Mouse (Mus musculus): ENCODE measurements around the gene Igfbpl1. TPM values are rescaled to one million over a fixed set of nuclear protein-coding genes. Genes with fewer than 3 reads are reported as not detected.

Igfbpl1 gene
- polyA plus RNA-seq, 1 experiment, result not detected

GRCm38 (mm10) chr4:45829907-45830759 is 3.4 kb upstream of the Igfbpl1 start:
- no peak for TF ChIP-seq GATA1 (IDR thresholded peaks at IDR 0.05; ENCODE audit: low read length)

DNA sequence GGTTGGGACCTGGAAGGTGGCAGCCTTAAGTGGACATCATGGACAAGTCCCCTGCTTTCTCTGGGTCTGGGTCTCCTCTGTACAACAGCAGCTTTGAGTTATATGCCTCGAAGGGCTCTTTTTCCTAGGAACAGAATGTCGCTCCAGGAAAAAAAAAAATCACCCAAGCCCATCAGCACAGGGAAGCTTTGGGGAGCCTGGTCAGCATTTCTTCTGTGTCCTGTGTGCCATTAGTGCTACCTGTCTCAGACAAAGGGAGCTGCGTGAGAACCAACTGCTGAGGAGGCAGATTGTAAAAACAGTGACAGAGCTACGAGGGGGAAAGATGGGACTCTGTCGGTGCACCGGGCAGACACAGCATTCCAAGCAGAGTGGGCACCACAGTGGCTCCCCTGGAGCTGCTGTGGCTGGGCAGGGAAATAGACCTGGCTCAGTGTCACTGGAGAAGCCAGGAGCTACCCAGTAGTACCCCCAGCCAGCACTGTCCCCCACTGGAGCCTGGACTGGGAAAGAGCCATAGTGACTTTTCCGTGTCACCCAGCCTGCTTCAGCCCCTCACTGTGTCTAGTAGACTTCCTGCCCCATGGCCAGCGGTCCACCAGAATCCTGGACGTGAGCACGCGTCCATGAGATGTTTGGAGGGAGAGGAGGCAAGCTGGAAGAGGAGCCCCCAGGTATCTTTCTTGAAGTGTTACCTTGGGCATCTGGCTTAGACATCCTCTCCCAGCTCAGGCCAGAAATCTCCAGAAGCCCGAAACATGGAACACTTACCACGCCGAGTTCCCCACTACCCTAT is 1.8 kb downstream of the Igfbpl1 start:
- TF ChIP-seq GATA1 (IDR thresholded peaks at IDR 0.05; ENCODE audit: low read length), result no peak

- TF ChIP-seq GATA1 (IDR thresholded peaks at IDR 0.05; ENCODE audit: low read length), result no peak
These were observed 2.5 kb downstream of the Igfbpl1 start for GRCm38 (mm10) chr4:45824049-45824760.

GRCm38 (mm10) chr4:45822781-45823575 is 3.7 kb downstream of the Igfbpl1 start:
- TF ChIP-seq GATA1 (IDR thresholded peaks at IDR 0.05; ENCODE audit: low read length), result no peak

DNA sequence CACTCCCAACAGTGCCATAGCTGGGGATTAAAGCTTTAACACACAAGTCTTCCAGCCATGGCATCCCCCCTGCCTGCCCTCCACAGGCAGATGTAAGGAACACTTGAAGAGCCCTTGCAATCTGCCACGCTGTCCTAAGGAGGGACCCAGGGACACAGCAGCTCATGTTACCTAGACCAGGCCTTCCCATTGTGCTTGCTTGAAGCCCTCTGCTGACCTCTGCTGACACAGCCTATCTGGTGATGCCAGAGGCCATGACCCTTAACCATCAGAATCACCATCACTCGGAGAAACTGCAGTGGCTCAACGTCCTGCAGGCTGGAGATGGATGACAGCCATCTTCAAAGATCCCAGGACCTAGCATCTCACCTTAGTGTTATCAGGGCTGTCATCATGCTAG is 4.7 kb downstream of the Igfbpl1 start:
- no peak for TF ChIP-seq GATA1 (IDR thresholded peaks at IDR 0.05; ENCODE audit: low read length)

DNA sequence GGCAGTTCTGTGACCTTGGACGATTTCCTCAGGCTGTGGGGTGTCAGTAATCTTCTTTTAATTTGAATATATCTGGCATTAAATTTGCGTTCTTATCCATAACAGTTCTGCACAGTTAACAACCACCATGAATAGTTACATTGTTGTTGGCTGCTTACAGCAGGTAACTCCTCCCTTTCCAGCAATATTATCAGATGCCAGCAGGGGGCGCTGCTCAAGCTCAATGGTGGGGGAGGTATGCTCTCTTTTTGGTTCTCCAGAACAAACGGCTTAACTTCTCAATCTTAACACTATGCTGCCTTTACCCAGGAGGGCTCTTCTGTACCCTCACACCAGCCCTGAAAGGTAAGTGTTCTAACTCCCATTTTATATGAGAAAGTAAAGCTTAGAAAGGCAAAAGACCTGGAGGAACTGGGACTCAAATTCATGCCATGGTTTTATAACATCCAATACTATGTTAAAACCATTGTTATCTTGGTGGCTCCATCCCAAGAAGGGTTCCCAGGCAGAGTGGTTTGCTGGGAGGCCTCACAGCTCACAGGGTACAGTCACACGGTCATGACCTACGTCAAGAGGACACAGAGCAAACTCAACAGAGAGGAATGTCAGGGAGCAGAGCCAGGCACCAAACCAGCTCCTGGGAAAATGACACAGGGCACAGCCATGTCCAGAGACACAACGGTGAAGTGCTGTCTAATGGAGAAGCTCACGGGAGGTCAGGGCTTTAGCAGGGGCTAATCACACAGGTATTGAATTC is 6.5 kb downstream of the Igfbpl1 start:
- no peak for TF ChIP-seq GATA1 (IDR thresholded peaks at IDR 0.05; ENCODE audit: low read length)

- no peak for TF ChIP-seq GATA1 (IDR thresholded peaks at IDR 0.05; ENCODE audit: low read length)
These were observed 7.4 kb downstream of the Igfbpl1 start for GRCm38 (mm10) chr4:45819208-45819931.

DNA sequence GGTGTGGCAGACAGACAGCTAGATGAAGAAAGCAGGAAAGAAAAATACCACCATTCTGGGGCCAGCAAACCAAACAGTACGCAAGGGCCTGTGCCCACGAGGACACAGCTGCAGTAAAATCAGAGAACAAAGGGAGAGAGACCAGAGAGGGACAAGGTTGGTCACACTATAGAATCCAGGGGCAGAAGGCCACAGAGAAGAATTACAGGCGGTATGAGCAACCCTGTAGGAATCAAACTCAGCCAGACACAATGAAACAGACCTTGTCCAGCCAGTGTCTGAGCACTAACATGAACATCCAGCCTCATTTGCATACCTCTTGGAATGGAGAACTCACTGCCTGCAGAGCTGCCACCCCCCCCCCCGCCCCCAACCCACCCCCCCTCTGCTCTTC is 7.9 kb downstream of the Igfbpl1 start:
- no peak for TF ChIP-seq GATA1 (IDR thresholded peaks at IDR 0.05; ENCODE audit: low read length)

DNA sequence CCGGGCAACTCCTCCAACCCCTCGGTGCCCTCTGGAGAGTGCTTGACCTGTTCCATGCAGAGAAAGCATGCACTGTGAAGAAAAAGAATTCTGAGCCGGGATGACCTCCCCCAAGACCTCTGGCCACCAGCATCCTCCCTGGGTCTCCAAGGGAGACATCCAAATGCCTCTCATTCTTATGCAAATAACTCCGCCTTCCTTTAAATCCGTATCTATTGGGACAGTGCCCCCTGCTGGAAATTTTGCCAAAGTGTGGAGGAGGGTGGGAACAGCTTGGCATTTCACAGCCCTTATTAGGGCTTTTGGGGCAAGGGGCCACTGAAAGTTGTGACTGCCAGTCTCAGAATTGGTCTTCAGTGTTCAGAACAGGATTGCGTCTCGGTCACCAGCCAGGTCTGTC is 11.2 kb downstream of the Igfbpl1 start:
- TF ChIP-seq GATA1 (IDR thresholded peaks at IDR 0.05; ENCODE audit: low read length), result no peak

- no peak for TF ChIP-seq GATA1 (IDR thresholded peaks at IDR 0.05; ENCODE audit: low read length)
These were observed 15.5 kb downstream of the Igfbpl1 start for GRCm38 (mm10) chr4:45811250-45811649.

GRCm38 (mm10) chr4:45808034-45808433 is 18.7 kb downstream of the Igfbpl1 start:
- TF ChIP-seq GATA1 (IDR thresholded peaks at IDR 0.05; ENCODE audit: low read length), result no peak

GRCm38 (mm10) chr4:45802900-45803299 is 23.8 kb downstream of the Igfbpl1 start:
- TF ChIP-seq GATA1 (IDR thresholded peaks at IDR 0.05; ENCODE audit: low read length), result no peak

GRCm38 (mm10) chr4:45799956-45800537 is 26.7 kb downstream of the Igfbpl1 start:
- TF ChIP-seq GATA1 (IDR thresholded peaks at IDR 0.05; ENCODE audit: low read length), result no peak

All from G1E-ER4 (cell line).